10 mouse cellular contexts compared by ENCODE assay signal in the genomic region with DNA sequence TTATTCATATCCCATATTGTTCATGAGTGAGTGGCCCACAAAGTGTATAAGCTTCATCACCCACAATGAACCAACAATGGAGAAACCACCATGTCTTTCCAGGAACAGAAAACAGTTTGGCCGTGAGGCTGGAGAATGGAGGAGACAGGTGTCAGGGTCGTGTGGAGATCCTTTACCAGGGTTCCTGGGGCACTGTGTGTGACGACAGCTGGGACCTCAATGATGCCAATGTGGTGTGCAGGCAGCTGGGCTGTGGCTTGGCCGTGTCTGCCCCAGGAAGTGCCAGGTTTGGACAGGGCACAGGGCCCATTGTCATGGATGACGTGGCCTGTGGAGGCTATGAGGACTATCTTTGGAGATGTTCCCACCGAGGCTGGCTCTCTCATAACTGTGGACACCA. TPM values are rescaled to one million over a fixed set of nuclear protein-coding genes. Genes with fewer than 3 reads are reported as not detected.
"Had no signal": no experiment of that assay in that cellular context is flagged by ENCODE, and none has a peak within 500 bp of the region (broad histone marks: within the 10 kb centered on the region; RNA-seq: fewer than 3 reads in every experiment).

No protein-coding gene starts in this region.

RNA-seq across cellular contexts. Expression of gene Dmbt1, which starts 42.2 kb away (rescaled TPM):
- polyA plus RNA-seq: liver, embryonic 12.5 days; liver, embryonic 14.5 days; lung, embryonic 14.5 days; lung, embryonic 16.5 days; midbrain, embryonic 10.5 days; midbrain, embryonic 12.5 days; midbrain, embryonic 14.5 days; midbrain, embryonic 16.5 days; neural tube, embryonic 12.5 days; neural tube, embryonic 14.5 days had no signal
